Mouse (Mus musculus): ENCODE data around the gene Mcoln2.

The Mcoln2 gene

GRCm38 (mm10) chr3:146149156-146150057 is at the start of gene Mcoln2:
Gene Mcoln2 (plus strand): TSS chr3:146149833.
- peak; percentile 26 to 36 for DNase-seq (ENCODE audit: low spot score in 2 of 2)

DNA sequence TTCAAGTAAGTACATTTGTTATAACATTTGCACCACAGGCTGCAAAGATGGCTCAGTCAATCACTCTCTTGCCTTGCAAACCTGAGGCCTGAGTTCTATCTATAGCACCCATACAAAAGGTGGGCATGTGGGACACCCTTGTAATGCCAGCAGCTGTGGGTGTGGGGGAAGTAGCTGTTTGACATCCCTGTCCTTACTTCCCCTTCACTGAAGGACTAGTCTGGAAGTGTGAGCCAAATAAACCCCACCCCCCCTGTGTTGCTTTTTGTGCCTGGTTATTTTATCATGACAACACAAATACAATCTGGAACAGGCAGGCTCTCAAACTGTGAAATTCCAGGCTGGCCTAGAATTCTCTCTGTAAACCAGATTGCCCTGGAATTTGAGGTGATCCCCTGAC is 49.7 kb upstream of the Mcoln2 start:
- no peak for DNase-seq (ENCODE audit: low spot score in 2 of 2)

GRCm38 (mm10) chr3:146102049-146102448 is 47.6 kb upstream of the Mcoln2 start:
- DNase-seq (ENCODE audit: low spot score in 2 of 2), result peak in 1 of 2 experiments; percentile 29

DNA sequence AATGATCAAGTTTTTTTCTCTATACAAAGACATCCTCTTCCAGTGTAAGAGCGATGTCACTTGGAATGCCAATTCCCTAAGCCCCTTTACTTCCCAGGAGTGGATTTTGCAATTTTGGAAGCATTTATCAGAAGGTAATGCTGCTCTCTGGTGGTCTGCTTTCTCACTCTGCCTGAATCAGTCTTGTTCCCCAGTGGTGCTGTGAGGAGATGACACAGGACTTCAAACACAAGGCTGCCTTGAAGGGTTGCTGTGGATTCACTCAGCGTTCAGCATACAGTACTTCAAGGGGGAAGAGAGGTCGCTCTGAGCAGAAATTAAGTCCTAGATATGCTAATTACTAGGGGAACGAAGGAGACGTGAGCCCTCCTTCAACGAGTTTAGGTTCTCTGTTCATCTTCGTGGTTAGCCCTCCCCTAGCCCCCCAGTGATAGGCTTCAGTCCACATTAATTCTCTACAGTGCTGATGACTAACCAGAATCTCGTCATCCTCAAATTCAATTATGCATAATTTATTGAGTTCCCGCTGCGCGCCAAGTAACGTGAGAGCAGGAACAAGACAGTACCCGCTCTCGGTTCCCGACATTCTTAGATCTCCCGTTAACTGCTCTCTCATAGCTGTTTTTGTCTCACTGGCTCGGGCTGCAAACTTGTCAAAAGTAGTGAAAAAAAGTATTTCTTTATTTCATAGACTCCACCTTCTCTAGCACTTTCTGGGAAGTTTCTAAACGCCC is 42.4 kb upstream of the Mcoln2 start:
- no peak for DNase-seq (ENCODE audit: low spot score in 2 of 2)

- peak; percentile 52 to 55 for DNase-seq (ENCODE audit: low spot score in 2 of 2)
Observed at GRCm38 (mm10) chr3:146107921-146108571, 41.6 kb upstream of the Mcoln2 start, which contains the start of gene Wdr63. Gene Wdr63 (minus strand): TSS chr3:146108130.

DNA sequence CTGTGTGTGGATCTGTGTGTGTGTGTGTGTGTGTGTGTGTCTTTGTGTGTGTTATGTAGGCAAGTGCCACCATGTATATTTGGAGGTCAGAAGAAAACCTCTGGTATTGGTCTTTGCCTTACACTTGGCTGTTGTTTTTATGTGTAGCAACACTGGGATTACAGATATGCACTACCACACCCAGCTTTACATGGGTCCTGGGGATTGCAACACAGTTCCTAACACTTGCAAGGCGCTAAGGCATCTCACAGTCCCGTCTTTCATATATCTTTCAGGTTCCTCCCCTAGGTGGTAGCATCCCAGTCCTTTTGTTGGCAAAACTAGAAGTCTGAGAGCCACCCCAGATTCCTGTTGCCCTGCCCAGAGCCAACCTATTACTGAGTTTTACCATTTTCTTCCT is 40.7 kb upstream of the Mcoln2 start:
- no peak for DNase-seq (ENCODE audit: low spot score in 2 of 2)

DNA sequence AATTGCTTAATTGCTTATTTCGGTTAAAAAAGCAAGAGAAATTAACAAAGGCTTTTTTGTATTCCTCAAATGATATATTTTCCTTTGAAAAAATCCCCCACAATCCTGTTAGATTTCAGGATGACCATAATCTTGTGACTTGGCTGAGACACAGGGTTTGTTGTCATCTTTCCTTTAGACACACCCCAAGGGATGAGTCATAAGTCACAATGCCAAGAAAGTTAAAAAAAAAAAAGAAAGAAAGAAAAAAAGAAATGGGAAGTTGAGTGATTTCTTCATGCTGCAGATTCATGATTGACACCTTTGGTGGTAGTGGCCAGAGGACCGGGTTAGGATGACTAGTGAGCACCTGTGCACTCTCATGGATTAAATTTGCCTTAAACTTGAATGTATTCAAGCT is 39.3 kb upstream of the Mcoln2 start:
- no peak for DNase-seq (ENCODE audit: low spot score in 2 of 2)

- no peak for DNase-seq (ENCODE audit: low spot score in 2 of 2)
Observed at GRCm38 (mm10) chr3:146110916-146111315, 38.7 kb upstream of the Mcoln2 start.

DNA sequence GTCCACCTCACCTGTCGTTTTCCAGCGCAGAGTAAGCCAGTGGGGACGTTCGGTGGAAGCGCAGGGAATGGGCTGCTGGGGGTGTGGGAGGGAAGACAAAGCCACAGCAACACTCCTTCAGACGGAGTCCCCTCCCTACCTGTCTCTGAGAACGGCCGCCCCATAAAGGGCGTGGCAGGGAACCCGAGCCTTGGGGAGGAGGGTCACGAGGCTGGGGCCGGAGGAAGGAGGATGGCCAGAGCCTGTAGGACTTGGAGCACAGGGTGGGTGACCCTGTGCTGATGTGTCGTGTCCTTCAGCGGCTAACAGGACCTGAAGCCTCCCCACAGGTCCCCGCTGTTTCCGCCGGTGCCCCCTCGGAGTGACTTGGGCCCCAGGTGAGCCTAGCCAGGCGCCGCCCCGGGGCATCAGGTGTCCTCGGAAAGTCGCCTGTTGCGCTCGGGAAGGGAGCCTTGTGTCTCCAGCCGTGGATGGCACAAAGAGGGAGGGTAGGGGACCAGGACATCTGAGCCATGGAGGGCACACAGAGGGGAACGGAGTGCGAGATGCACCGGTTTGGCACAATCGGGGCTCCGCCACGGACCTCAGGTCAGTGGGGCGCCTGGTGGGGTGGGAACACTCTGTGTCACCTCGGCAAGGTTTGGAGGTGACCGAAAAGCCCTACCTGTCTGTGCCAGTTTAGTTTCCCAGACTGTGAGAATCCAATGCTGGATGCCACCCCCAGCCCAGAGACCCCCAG is 32.2 kb upstream of the Mcoln2 start, which contains the start of gene Mcoln3:
Gene Mcoln3, plus strand, starts transcription at position 193 of the 739 bp plus-strand sequence.
- no peak for DNase-seq (ENCODE audit: low spot score in 2 of 2)

GRCm38 (mm10) chr3:146117997-146118457 is 31.6 kb upstream of the Mcoln2 start:
- DNase-seq (ENCODE audit: low spot score in 2 of 2), result no peak

- peak; percentile 68 to 73 for DNase-seq (ENCODE audit: low spot score in 2 of 2)
Observed at GRCm38 (mm10) chr3:146121310-146122124, 28.1 kb upstream of the Mcoln2 start.

GRCm38 (mm10) chr3:146122125-146122420 is 27.6 kb upstream of the Mcoln2 start:
- DNase-seq (ENCODE audit: low spot score in 2 of 2), result no peak

GRCm38 (mm10) chr3:146122807-146123463 is 26.7 kb upstream of the Mcoln2 start:
- no peak for DNase-seq (ENCODE audit: low spot score in 2 of 2)

DNA sequence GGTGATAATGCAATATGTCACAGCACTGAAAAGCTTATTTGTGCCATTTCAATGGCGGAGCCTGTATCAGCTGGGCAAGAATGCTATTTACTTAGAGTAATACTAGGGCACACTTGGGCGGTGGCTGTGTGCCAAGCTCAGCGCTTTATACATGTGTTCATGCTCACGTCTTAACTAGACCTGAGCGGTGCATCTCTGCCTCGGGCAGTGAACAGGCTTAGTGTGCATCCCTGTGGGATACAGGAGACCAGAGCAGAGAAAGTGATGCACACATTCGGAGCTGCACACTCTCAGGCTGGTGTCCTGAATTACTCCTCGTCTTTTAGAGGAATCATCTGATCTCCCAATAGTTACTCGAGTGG is 26.2 kb upstream of the Mcoln2 start:
- DNase-seq (ENCODE audit: low spot score in 2 of 2), result no peak

- no peak for DNase-seq (ENCODE audit: low spot score in 2 of 2)
Observed at GRCm38 (mm10) chr3:146127205-146127604, 22.4 kb upstream of the Mcoln2 start.

GRCm38 (mm10) chr3:146134834-146135233 is 14.8 kb upstream of the Mcoln2 start:
- DNase-seq (ENCODE audit: low spot score in 2 of 2), result no peak

DNA sequence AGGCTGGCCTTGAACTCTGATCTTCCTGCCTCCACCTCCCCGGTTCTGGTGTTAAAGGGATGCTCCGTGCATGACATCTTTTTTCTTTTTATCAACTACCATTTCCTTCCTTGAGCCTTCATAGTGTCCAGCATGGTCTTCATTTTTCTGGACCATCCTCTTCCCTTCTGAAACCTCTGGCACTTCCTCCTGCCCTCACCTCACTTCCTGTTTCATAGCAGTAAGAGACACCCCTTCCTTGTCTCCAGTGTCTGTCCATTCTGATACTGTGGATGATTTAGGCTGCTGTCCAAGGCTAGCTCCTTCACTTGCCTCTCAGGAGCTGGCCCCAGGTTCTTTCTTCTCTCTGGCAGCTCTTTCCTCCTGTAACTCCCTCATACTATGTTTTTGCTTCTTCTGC is 14.2 kb upstream of the Mcoln2 start:
- DNase-seq (ENCODE audit: low spot score in 2 of 2), result no peak

- DNase-seq (ENCODE audit: low spot score in 2 of 2), result no peak
Observed at GRCm38 (mm10) chr3:146136422-146136821, 13.2 kb upstream of the Mcoln2 start.

DNA sequence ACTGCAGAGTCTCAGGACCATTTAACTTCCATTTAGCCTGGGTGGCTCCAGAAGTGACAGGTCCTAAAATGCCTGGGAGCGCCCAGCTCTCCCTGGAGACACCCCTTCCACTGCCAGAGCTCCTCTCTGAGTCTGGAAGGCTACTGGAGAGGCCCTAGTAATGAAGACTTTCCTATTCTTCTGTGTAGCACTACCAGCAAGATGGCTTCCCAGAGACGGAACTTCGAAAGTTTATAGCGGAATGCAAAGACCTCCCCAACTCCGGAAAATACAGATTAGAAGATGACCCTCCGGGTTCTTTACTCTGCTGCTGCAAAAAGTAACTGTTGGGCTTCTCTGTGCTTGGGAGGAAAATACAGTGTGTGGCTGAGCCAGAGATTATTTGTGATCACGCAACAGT is 9.4 kb upstream of the Mcoln2 start:
- DNase-seq (ENCODE audit: low spot score in 2 of 2), result no peak

DNA sequence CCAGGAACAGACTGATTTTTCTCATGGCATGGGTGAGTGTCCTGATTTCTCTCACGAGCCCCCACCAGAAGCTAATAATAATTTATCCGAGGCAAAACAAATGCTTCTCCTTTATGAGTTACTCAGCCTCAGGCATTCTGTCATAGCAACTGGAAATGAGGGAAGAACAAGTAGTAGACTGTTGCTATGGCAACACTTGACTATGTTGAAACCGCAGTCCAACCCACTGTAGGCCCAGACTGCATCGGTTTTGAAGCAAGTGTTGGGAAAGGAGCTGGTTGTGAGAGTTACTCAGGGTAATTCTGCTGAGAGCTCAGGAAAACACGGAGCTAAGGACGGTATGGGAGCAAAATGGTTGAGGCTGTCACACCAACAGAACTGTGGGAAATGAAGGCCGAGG is 7.1 kb upstream of the Mcoln2 start:
- DNase-seq (ENCODE audit: low spot score in 2 of 2), result no peak
